Mouse (Mus musculus) liver, adult 2 months (tissue): ENCODE data around the gene Cd164l2. TPM values are rescaled to one million over a fixed set of nuclear protein-coding genes. Genes with fewer than 3 reads are reported as not detected.

Source experiments
- DNase-seq: peaks from one replicate; pipeline ENCODE4 v3.0.0-alpha.2; 2011; ENCODE audit warnings: low read depth, low spot score; ENCODE audit errors: extremely low read depth
- H3K27ac ChIP-seq: fragments of 200-500 bp; replicated peaks from 2 replicates; pipeline ENCODE4 v1.5.1; 2012; ENCODE audit warnings: low read depth, mild to moderate bottlenecking, control low read depth, inconsistent platforms, low read length; ENCODE audit not compliant: insufficient read depth
- H3K27me3 ChIP-seq: fragments of 200-500 bp; 2 replicates; pipeline ENCODE4 v1.6.1; 2012; ENCODE audit warnings: mild to moderate bottlenecking, moderate library complexity, low read length, inconsistent platforms; ENCODE audit not compliant: control insufficient read depth, insufficient read depth
- H3K36me3 ChIP-seq: fragments of 200-500 bp; 2 replicates; pipeline ENCODE4 v1.6.1; 2012; ENCODE audit warnings: low read length, inconsistent platforms; ENCODE audit not compliant: control insufficient read depth, insufficient read depth
- H3K4me1 ChIP-seq: fragments of 200-500 bp; 2 replicates; pipeline ENCODE4 v1.6.1; 2011; ENCODE audit warnings: low read length; ENCODE audit not compliant: control insufficient read depth, insufficient read depth
- H3K4me3 ChIP-seq: fragments of 200-500 bp; 2 replicates; pipeline ENCODE4 v1.5.1; 2011; ENCODE audit warnings: low read depth, mild to moderate bottlenecking, control low read depth, low read length, moderate library complexity; ENCODE audit not compliant: insufficient read depth
- H3K79me2 ChIP-seq: fragments of 200-500 bp; 2 replicates; pipeline ENCODE4 v1.6.1; 2012; ENCODE audit warnings: inconsistent platforms, mild to moderate bottlenecking, low read length, moderate library complexity; ENCODE audit not compliant: control insufficient read depth, insufficient read depth
- H3K9ac ChIP-seq: fragments of 200-500 bp; 2 replicates; pipeline ENCODE4 v1.6.1; 2012; ENCODE audit warnings: low read depth, mild to moderate bottlenecking, control low read depth, inconsistent platforms, low read length
- CTCF ChIP-seq: fragments of 200-500 bp; IDR thresholded peaks from 2 replicates; pipeline ENCODE4 v1.5.1; 2011; ENCODE audit warnings: low read depth, low read length, control low read depth
- POLR2A ChIP-seq: fragments of 200-500 bp; IDR thresholded peaks from 2 replicates; pipeline ENCODE4 v1.6.1; 2011; ENCODE audit warnings: low read length, control low read depth; ENCODE audit not compliant: insufficient read depth; ENCODE audit errors: extremely low read depth
- WGBS: fragments of 180-500 bp; shearing (Covaris S2); methylation state at CpG from one replicate; pipeline ENCODE4 v1.1.7; 2018; 5-methylcytosine and 5-hydroxymethylcytosine counted together
- polyA plus RNA-seq: library from polyadenylated mRNA; depleted of rRNA; stranded (reverse); fragments of >200 nt; gene quantifications from 2 replicates; pipeline ENCODE4 v1.2.3, GENCODE M21; 2012
- total RNA-seq: library from RNA; depleted of rRNA; stranded (reverse); fragments of >200 nt; gene quantifications from 2 replicates; pipeline ENCODE4 v1.2.3, GENCODE M21; 2014

The Cd164l2 gene
- total and polyA plus RNA-seq, 2 experiments: not detected

- no peak for TF ChIP-seq CTCF
- TF ChIP-seq POLR2A: no peak
- Histone ChIP-seq H3K4me3 (no peak overlapping the region), H3K79me2 (no peaks in the 10 kb centered on the region), H3K36me3 (peaks cover 26% of the 10 kb centered on the region), H3K27me3 (no peaks in the 10 kb centered on the region), H3K9ac (no peak overlapping the region), H3K4me1 (no peaks in the 10 kb centered on the region), H3K27ac (no peak overlapping the region)
- WGBS: 89% methylated on average over 2 of the region's 2 CpGs
- no peak for DNase-seq
Observed at GRCm38 (mm10) chr4:133196136-133196535, 15.8 kb upstream of the Cd164l2 start.

GRCm38 (mm10) chr4:133196852-133197251 is 15.1 kb upstream of the Cd164l2 start:
- WGBS: 74% methylated on average over 7 of the region's 7 CpGs

DNA sequence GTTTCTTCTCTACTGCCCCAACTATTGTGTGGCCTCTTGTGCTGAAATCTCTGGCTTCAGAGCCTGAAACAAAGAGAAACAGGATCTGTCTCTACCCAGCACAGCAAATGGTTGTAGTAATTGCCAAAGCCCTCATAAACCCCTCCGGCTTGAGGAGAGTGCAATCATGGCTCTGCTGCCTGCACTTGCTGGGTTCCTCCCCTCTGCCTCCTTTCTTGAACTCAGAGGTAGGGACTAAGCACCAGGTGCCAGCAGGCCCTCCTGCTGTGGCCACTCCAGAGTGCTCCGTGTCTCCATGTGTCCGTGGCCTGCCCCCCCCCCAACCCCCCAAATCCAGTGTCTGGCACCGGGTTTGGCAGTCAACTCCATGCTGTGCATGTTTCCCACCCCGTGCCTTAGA is 14.6 kb upstream of the Cd164l2 start:
- WGBS: 68% methylated on average over 5 of the region's 5 CpGs
- H3K9ac ChIP-seq: no peak overlapping the region
- no peaks in the 10 kb centered on the region for H3K27me3 ChIP-seq
- peaks cover 18% of the 10 kb centered on the region for H3K36me3 ChIP-seq
- H3K4me1 ChIP-seq: no peaks in the 10 kb centered on the region
- no peak overlapping the region for H3K4me3 ChIP-seq
- H3K79me2 ChIP-seq: no peaks in the 10 kb centered on the region
- TF ChIP-seq POLR2A (no peak), CTCF (no peak)
- no peak overlapping the region for H3K27ac ChIP-seq
- DNase-seq: no peak

More at GRCm38 (mm10) chr4:133196852-133197251, 15.1 kb upstream of the Cd164l2 start:
- DNase-seq: no peak
- Histone ChIP-seq H3K27me3 (no peaks in the 10 kb centered on the region), H3K4me3 (no peak overlapping the region), H3K27ac (no peak overlapping the region), H3K79me2 (no peaks in the 10 kb centered on the region), H3K9ac (no peak overlapping the region), H3K4me1 (no peaks in the 10 kb centered on the region), H3K36me3 (peaks cover 20% of the 10 kb centered on the region)
- TF ChIP-seq POLR2A (no peak), CTCF (no peak)

GRCm38 (mm10) chr4:133197801-133198286 is 14.1 kb upstream of the Cd164l2 start:
- peaks cover 13% of the 10 kb centered on the region for H3K36me3 ChIP-seq
- no peaks in the 10 kb centered on the region for H3K27me3 ChIP-seq
- TF ChIP-seq CTCF (no peak), POLR2A (no peak)
- H3K4me3 ChIP-seq: no peak overlapping the region
- H3K9ac ChIP-seq: no peak overlapping the region
- 47% methylated on average over 13 of the region's 13 CpGs for WGBS
- H3K79me2 ChIP-seq: no peaks in the 10 kb centered on the region
- no peak overlapping the region for H3K27ac ChIP-seq
- H3K4me1 ChIP-seq: no peaks in the 10 kb centered on the region
- DNase-seq: no peak

GRCm38 (mm10) chr4:133198337-133199180 is 13.4 kb upstream of the Cd164l2 start:
- Histone ChIP-seq H3K36me3 (peaks cover 7% of the 10 kb centered on the region; the same call in 1 of the 2 replicates), H3K4me3 (no peak overlapping the region), H3K27me3 (no peaks in the 10 kb centered on the region), H3K9ac (no peak overlapping the region), H3K27ac (no peak overlapping the region), H3K79me2 (no peaks in the 10 kb centered on the region), H3K4me1 (no peaks in the 10 kb centered on the region)
- 69% methylated on average over 19 of the region's 19 CpGs for WGBS
- no peak for DNase-seq
- TF ChIP-seq CTCF (no peak), POLR2A (no peak)

DNA sequence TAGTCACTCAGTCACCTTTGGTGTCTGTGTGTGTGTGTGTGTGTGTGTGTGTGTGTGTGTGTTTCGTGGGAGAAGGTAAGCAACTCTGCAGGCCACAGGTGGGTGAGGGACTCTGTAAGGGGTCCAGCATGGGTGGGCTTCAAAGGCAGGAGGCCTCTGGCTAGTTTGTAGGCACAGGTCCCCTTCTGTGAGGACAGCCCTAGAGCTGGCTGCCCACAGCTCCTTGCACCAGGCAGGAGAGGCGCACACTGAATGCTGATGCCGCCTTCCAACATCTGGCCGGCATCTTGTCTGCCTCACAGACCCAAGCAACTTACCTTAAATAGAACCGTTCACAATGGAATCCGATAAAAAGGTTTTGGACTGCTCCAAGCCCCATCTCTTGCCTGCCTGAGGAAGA is 12.2 kb upstream of the Cd164l2 start:
- no peak for DNase-seq
- H3K36me3 ChIP-seq: peaks cover 5% of the 10 kb centered on the region; the same call in 1 of the 2 replicates
- 85% methylated on average over 6 of the region's 6 CpGs for WGBS
- TF ChIP-seq CTCF (no peak), POLR2A (no peak)
- no peaks in the 10 kb centered on the region for H3K27me3 ChIP-seq
- no peaks in the 10 kb centered on the region for H3K79me2 ChIP-seq
- H3K27ac ChIP-seq: no peak overlapping the region
- H3K4me1 ChIP-seq: no peaks in the 10 kb centered on the region
- no peak overlapping the region for H3K4me3 ChIP-seq
- no peak overlapping the region for H3K9ac ChIP-seq
